Mouse (Mus musculus): ENCODE data around the gene Cass4.
A peak's percentile ranks its signal among the peaks of the same experiment; 100 is the strongest.

Cass4 gene

DNA sequence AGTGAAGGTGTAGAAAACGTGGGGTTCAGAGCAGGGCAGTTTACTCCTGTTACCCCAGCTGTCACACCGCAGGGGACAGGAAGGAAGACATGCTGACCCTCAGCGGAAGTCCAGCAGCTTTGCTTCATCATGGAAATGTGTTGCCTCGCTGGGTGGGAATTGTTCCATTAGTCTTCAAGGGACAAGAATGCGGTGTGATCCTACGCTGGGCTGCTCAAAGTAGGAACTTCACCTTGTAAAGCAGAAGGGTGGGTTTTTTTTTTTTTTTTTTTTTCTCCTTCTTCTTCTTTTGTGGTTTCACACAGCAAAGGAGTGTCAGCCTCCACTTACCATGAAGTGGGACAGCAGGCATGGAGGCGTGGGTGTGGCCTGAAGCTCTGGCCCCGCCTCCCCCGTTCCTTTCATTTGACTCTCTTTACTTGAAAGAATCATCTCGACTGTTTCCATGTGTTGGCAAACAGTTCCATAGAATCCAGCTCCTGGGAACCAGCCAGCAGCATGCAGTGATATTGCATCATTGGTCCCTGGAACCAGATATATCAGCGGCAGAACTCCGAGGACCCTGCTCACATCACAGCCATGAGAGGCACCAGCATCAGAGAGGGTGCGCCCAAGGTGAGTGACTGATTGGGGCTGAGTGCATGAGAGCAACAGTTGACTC, at the start of gene Cass4:
Gene Cass4 (plus strand): TSS at position 404 of the 661 bp plus-strand sequence.
- DNase-seq, result no peak

- DNase-seq, result no peak
Measured at GRCm38 (mm10) chr2:172344669-172345068, 48.9 kb upstream of the Cass4 start.

DNA sequence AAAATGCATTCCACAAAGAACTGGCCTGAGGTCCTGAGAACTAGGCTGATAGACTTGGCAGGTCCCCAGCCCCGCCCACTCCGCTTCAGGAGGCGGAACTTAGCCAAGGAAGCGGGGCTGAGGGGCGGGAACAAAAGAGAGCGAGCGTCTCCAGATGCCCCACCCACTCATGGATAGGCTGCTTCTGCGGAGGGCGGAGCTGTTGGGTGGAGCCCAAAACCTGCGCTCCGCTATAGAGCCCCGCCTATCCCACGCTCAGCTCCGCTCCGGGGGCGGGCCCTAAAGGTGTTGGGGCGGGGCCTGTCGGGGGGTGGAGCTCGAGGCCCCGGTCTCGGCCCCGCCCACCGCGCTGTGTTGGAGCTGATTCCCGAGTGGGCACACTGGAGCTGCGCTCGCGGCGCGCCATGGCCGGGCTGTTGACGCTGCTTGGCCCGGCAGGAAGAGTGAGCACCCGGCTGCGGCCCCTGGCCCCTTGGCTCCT, 48.3 kb upstream of the Cass4 start, which contains the start of gene Fam210b:
Gene Fam210b (plus strand): TSS at position 308 of the 481 bp plus-strand sequence.
- peak; percentile 98 to 99 for DNase-seq

DNA sequence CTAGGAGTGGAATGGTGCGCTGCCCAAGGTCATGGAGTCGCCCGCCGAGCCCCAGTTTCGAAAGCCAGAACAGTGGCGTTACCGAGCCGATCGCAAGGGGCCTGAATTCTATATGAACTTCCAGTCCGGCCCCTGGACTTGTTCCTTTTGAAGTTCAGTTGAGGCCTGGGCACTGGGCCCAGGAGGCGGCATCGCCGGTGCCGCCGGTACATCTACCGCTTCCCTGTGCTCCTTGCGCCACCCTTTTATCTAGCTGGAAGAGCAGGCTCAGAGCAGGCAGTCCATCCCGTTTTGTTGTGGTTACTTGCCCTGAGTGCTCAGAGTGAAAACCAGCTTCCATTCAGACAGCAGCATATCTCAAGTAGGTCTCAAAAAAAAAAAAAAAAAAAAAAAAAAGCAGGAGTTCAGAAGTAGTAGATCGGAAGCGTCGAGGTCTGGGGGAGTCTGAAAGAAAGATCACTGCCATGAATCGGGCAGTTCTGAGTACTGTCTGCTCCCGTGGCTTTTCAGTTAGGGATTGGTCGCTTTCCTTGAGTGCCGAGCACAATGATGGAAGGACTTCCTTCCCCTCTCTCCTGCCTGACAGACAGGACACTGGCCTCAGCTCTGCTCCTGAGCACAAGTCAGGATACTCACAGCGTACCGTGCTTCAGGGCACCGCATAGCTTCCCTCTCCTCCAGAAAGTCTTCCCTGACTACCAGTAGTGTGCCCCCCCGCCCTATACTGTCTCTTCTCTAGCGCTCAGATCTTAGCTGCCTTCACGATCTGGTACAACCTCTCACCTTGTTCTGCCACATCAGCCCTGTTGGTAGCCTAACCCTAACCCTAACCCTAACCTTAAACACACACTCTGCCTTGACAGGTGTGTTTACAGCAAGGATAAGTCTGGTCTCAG, 47.3 kb upstream of the Cass4 start:
- DNase-seq, result peak; percentile 43 to 59

GRCm38 (mm10) chr2:172346933-172347611, 46.5 kb upstream of the Cass4 start:
- no peak for DNase-seq

GRCm38 (mm10) chr2:172348297-172348950, 45.2 kb upstream of the Cass4 start:
- no peak for DNase-seq

DNA sequence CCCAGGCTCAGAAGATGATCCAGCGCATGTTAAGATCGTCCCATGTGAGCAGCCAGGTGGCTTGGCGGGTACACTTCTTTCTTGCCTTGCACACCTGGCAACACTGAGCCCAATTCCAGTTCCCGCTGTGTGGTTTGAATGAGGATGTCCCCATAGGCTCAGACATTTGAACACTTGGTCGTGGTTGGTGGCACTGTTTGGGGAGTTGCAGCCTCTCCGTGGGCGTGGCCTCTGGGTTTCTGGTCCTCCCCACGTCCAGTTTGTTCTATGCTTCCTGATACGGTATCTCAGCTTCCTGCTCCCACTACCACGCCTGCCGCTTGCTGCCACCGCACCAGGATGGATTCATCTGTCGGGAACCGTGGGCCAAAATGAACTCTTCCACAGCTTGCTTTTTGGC, 43.8 kb upstream of the Cass4 start:
- no peak for DNase-seq

GRCm38 (mm10) chr2:172350773-172351172, 42.8 kb upstream of the Cass4 start:
- no peak for DNase-seq

GRCm38 (mm10) chr2:172353218-172353617, 40.4 kb upstream of the Cass4 start:
- no peak for DNase-seq

DNA sequence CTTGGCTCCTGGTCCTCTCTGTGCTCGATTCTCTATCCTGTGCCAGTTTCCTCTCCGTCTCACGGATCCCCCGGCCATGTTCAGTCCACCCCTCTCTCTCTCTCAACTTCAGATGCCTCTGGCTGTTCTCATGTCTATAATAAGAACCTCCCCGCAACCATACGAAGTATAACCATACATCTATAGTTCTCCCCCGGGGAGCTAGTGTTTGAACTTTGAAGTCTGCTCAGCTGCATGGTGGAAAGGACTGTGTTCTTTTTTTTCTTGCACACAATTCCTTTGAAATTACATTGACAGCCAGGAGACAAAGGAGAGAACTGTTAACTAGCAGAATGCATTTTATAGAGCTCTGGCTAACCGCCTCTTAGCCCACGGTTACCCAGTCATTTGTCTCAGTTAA, 38.8 kb upstream of the Cass4 start:
- DNase-seq, result no peak

GRCm38 (mm10) chr2:172355833-172356232, 37.8 kb upstream of the Cass4 start:
- DNase-seq, result no peak

GRCm38 (mm10) chr2:172363176-172363575, 30.4 kb upstream of the Cass4 start:
- no peak for DNase-seq

- DNase-seq, result peak; percentile 95 to 96
Measured at GRCm38 (mm10) chr2:172370411-172371223, 23.0 kb upstream of the Cass4 start, which contains the start of the genes Aurka and Cstf1. TSS of gene Aurka (minus strand) at chr2:172370535. TSS of gene Cstf1 (plus strand) at chr2:172370681.

GRCm38 (mm10) chr2:172371258-172371657, 22.3 kb upstream of the Cass4 start:
- DNase-seq, result no peak

- no peak for DNase-seq
Measured at GRCm38 (mm10) chr2:172376551-172376950, 17.0 kb upstream of the Cass4 start.

GRCm38 (mm10) chr2:172376999-172377515, 16.5 kb upstream of the Cass4 start:
- DNase-seq, result no peak

- peak in 1 of 2 experiments; percentile 27 for DNase-seq
Measured at GRCm38 (mm10) chr2:172378332-172378731, 15.3 kb upstream of the Cass4 start.

DNA sequence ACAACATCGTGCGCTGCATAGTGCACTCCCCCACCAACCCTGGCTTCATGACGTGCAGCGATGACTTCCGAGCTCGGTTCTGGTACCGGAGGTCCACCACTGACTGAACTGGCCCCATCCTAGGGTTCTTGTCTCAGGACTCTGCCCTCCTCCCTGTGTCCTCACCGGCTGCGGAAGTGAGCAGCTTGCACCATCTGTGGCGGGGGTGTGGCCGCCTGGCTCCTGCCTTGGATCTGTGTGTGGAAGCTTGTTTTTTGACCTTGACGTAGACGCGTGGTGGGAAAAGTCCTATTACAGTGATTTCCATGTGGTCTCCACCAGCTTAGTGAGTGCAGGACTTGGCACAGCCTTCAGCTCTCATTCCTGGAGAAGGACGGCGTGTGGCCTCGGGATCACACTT, 13.1 kb upstream of the Cass4 start:
- no peak for DNase-seq

- no peak for DNase-seq
Measured at GRCm38 (mm10) chr2:172381341-172381740, 12.3 kb upstream of the Cass4 start.

GRCm38 (mm10) chr2:172381898-172382297, 11.7 kb upstream of the Cass4 start:
- no peak for DNase-seq

- DNase-seq, result no peak
Measured at GRCm38 (mm10) chr2:172384715-172385114, 8.9 kb upstream of the Cass4 start.

Data from kidney, adult 8-10 months (tissue).